Mouse (Mus musculus) gonadal fat pad, adult 2 months (tissue): Measurements from ENCODE around the gene Ap5z1. TPM values are rescaled to one million over a fixed set of nuclear protein-coding genes. Genes with fewer than 3 reads are reported as not detected.

Experiments
- DNase-seq: peaks from one replicate; pipeline ENCODE4 v3.0.0-alpha.2; 2012; ENCODE audit warnings: low read depth
- polyA plus RNA-seq: library from polyadenylated mRNA; depleted of rRNA; stranded (reverse); fragments of >200 nt; gene quantifications from 2 replicates; pipeline ENCODE4 v1.2.3, GENCODE M21; 2012; rRNA removed

The Ap5z1 gene
- 35.2 and 40.2 TPM in 2 replicates for polyA plus RNA-seq

GRCm38 (mm10) chr5:142463461-142464454 lies at the start of gene Ap5z1:
Gene Ap5z1, plus strand, starts transcription at chr5:142463944.
- no peak for DNase-seq

GRCm38 (mm10) chr5:142415401-142415800 lies 48.3 kb upstream of the Ap5z1 start:
- no peak for DNase-seq

GRCm38 (mm10) chr5:142416070-142416775 lies 47.5 kb upstream of the Ap5z1 start:
- no peak for DNase-seq

GRCm38 (mm10) chr5:142417104-142417503 lies 46.6 kb upstream of the Ap5z1 start:
- DNase-seq: no peak

GRCm38 (mm10) chr5:142417876-142418275 lies 45.9 kb upstream of the Ap5z1 start:
- DNase-seq: no peak

GRCm38 (mm10) chr5:142418419-142418818 lies 45.3 kb upstream of the Ap5z1 start:
- no peak for DNase-seq

GRCm38 (mm10) chr5:142420317-142420716 lies 43.4 kb upstream of the Ap5z1 start:
- no peak for DNase-seq

- no peak for DNase-seq
Observed at GRCm38 (mm10) chr5:142420920-142421319, 42.8 kb upstream of the Ap5z1 start.

- no peak for DNase-seq
Observed at GRCm38 (mm10) chr5:142421886-142422285, 41.9 kb upstream of the Ap5z1 start.

- DNase-seq: no peak
Observed at GRCm38 (mm10) chr5:142423141-142423540, 40.6 kb upstream of the Ap5z1 start.

- DNase-seq: no peak
Observed at GRCm38 (mm10) chr5:142423701-142424100, 40.0 kb upstream of the Ap5z1 start.

- no peak for DNase-seq
Observed at GRCm38 (mm10) chr5:142424627-142425349, 39.0 kb upstream of the Ap5z1 start.

GRCm38 (mm10) chr5:142426476-142426875 lies 37.3 kb upstream of the Ap5z1 start:
- DNase-seq: no peak

GRCm38 (mm10) chr5:142427876-142428275 lies 35.9 kb upstream of the Ap5z1 start:
- no peak for DNase-seq

- DNase-seq: no peak
Observed at GRCm38 (mm10) chr5:142428691-142429090, 35.1 kb upstream of the Ap5z1 start.

- no peak for DNase-seq
Observed at GRCm38 (mm10) chr5:142431029-142431428, 32.7 kb upstream of the Ap5z1 start.

GRCm38 (mm10) chr5:142431811-142432434 lies 31.8 kb upstream of the Ap5z1 start:
- no peak for DNase-seq

GRCm38 (mm10) chr5:142432695-142433094 lies 31.0 kb upstream of the Ap5z1 start:
- DNase-seq: no peak

GRCm38 (mm10) chr5:142434052-142434451 lies 29.7 kb upstream of the Ap5z1 start:
- no peak for DNase-seq

- no peak for DNase-seq
Observed at GRCm38 (mm10) chr5:142435736-142436135, 28.0 kb upstream of the Ap5z1 start.

- DNase-seq: no peak
Observed at GRCm38 (mm10) chr5:142438380-142438938, 25.3 kb upstream of the Ap5z1 start.
